Mouse (Mus musculus): Measurements from ENCODE around the gene Slc17a7. TPM values are rescaled to one million over a fixed set of nuclear protein-coding genes. Genes with fewer than 3 reads are reported as not detected.

Slc17a7 gene
- polyA plus RNA-seq, 1 experiment: 0.58 TPM

- H3K27ac ChIP-seq (ENCODE audit: insufficient read depth, low read length): no peak overlapping the region
- TF ChIP-seq CTCF (IDR thresholded peaks at IDR 0.05; ENCODE audit: borderline replicate concordance, insufficient read depth, low read length) (no peak), POLR2A (IDR thresholded peaks at IDR 0.05; ENCODE audit: low read depth, low read length) (no peak)
- no peak overlapping the region for H3K4me3 ChIP-seq (ENCODE audit: insufficient read depth, low read length)
- H3K4me1 ChIP-seq (ENCODE audit: control insufficient read depth, insufficient read depth, low read length): no peaks in the 10 kb centered on the region
These were observed 23.6 kb upstream of the Slc17a7 start for GRCm38 (mm10) chr7:45139904-45140723.

DNA sequence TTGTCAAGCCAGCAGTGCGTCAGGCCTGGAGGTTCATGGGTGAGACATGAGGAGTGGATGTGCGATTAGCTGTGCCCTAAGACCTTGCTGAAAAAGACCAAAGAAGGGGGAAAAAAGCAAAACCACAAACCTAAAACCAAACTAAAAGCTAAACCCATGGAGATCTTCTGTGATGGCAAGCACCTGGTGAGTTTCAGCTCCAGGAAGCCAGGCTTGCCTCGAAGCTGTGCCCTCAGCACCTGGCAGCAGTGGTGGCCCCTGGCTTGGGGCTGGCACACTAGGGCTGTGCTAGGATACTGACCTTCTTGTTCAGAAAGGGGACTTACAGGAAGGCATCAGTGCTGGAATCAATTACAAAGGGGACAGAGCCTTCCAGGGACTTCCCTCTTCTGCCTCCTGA lies 22.4 kb upstream of the Slc17a7 start:
- Histone ChIP-seq H3K4me1 (ENCODE audit: control insufficient read depth, insufficient read depth, low read length) (no peaks in the 10 kb centered on the region), H3K27ac (ENCODE audit: insufficient read depth, low read length) (no peak overlapping the region), H3K4me3 (ENCODE audit: insufficient read depth, low read length) (no peak overlapping the region)
- no peak for TF ChIP-seq POLR2A (IDR thresholded peaks at IDR 0.05; ENCODE audit: low read depth, low read length)
- no peak for TF ChIP-seq CTCF (IDR thresholded peaks at IDR 0.05; ENCODE audit: borderline replicate concordance, insufficient read depth, low read length)

DNA sequence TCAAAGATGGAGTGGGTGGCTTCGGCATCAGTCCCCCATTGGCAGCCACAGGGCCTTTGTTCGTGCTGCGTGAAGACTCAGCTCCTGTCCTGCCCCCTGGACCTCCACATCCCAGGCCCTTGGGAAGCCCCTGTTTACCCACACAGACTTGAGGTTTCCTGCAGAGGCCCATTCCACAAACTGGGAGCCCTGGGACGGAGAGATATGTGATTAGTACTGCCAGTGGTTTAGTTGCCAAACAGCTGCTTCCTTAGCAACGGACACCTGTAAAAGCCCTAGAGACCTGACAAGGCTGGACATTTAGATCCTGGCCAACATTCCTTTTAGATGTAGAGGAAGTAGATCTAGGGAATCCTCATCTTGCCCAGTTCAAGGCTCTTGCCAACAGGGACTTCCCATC lies 21.8 kb upstream of the Slc17a7 start:
- Histone ChIP-seq H3K4me1 (ENCODE audit: control insufficient read depth, insufficient read depth, low read length) (no peaks in the 10 kb centered on the region), H3K4me3 (ENCODE audit: insufficient read depth, low read length) (no peak overlapping the region), H3K27ac (ENCODE audit: insufficient read depth, low read length) (no peak overlapping the region)
- no peak for TF ChIP-seq POLR2A (IDR thresholded peaks at IDR 0.05; ENCODE audit: low read depth, low read length)
- no peak for TF ChIP-seq CTCF (IDR thresholded peaks at IDR 0.05; ENCODE audit: borderline replicate concordance, insufficient read depth, low read length)

GRCm38 (mm10) chr7:45144368-45145174 lies 19.2 kb upstream of the Slc17a7 start:
- no peak for TF ChIP-seq CTCF (IDR thresholded peaks at IDR 0.05; ENCODE audit: borderline replicate concordance, insufficient read depth, low read length)
- no peak for TF ChIP-seq POLR2A (IDR thresholded peaks at IDR 0.05; ENCODE audit: low read depth, low read length)
- no peaks in the 10 kb centered on the region for H3K4me1 ChIP-seq (ENCODE audit: control insufficient read depth, insufficient read depth, low read length)
- H3K4me3 ChIP-seq (ENCODE audit: insufficient read depth, low read length): no peak overlapping the region
- H3K27ac ChIP-seq (ENCODE audit: insufficient read depth, low read length): no peak overlapping the region

- TF ChIP-seq CTCF (IDR thresholded peaks at IDR 0.05; ENCODE audit: borderline replicate concordance, insufficient read depth, low read length) (no peak), POLR2A (IDR thresholded peaks at IDR 0.05; ENCODE audit: low read depth, low read length) (no peak)
- Histone ChIP-seq H3K4me3 (ENCODE audit: insufficient read depth, low read length) (no peak overlapping the region), H3K4me1 (ENCODE audit: control insufficient read depth, insufficient read depth, low read length) (no peaks in the 10 kb centered on the region), H3K27ac (ENCODE audit: insufficient read depth, low read length) (no peak overlapping the region)
These were observed 18.3 kb upstream of the Slc17a7 start for GRCm38 (mm10) chr7:45145460-45145859.

DNA sequence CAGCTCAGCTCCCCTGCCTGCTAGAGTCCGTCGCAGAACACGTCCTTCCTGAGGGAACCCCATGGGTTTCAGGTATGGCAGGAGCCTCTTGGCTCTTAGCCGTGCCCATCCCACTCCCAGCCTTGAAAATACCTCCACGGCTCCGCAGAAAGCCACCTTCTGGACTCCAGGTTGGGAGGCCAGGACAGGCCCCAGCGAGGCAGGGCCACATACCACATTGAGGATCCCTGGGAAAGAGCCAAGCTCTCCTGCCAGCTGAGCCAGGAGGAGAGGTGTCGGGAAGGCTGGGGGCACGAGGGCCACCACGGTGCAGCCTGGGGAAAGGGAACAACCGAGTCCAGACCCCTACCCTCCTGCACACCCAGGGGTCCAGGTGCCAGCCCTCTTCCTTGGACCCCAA lies 16.5 kb upstream of the Slc17a7 start:
- Histone ChIP-seq H3K4me3 (ENCODE audit: insufficient read depth, low read length) (no peak overlapping the region), H3K4me1 (ENCODE audit: control insufficient read depth, insufficient read depth, low read length) (no peaks in the 10 kb centered on the region), H3K27ac (ENCODE audit: insufficient read depth, low read length) (no peak overlapping the region)
- no peak for TF ChIP-seq CTCF (IDR thresholded peaks at IDR 0.05; ENCODE audit: borderline replicate concordance, insufficient read depth, low read length)
- TF ChIP-seq POLR2A (IDR thresholded peaks at IDR 0.05; ENCODE audit: low read depth, low read length): no peak

- H3K4me3 ChIP-seq (ENCODE audit: insufficient read depth, low read length): no peak overlapping the region
- no peak for TF ChIP-seq POLR2A (IDR thresholded peaks at IDR 0.05; ENCODE audit: low read depth, low read length)
- TF ChIP-seq CTCF (IDR thresholded peaks at IDR 0.05; ENCODE audit: borderline replicate concordance, insufficient read depth, low read length): no peak
- H3K27ac ChIP-seq (ENCODE audit: insufficient read depth, low read length): no peak overlapping the region
- H3K4me1 ChIP-seq (ENCODE audit: control insufficient read depth, insufficient read depth, low read length): no peaks in the 10 kb centered on the region
These were observed 15.8 kb upstream of the Slc17a7 start for GRCm38 (mm10) chr7:45147899-45148298.

GRCm38 (mm10) chr7:45148534-45149098 lies 15.1 kb upstream of the Slc17a7 start:
- Histone ChIP-seq H3K27ac (ENCODE audit: insufficient read depth, low read length) (no peak overlapping the region), H3K4me1 (ENCODE audit: control insufficient read depth, insufficient read depth, low read length) (no peaks in the 10 kb centered on the region), H3K4me3 (ENCODE audit: insufficient read depth, low read length) (no peak overlapping the region)
- TF ChIP-seq CTCF (IDR thresholded peaks at IDR 0.05; ENCODE audit: borderline replicate concordance, insufficient read depth, low read length) (no peak), POLR2A (IDR thresholded peaks at IDR 0.05; ENCODE audit: low read depth, low read length) (no peak)

GRCm38 (mm10) chr7:45149545-45149944 lies 14.2 kb upstream of the Slc17a7 start:
- no peaks in the 10 kb centered on the region for H3K4me1 ChIP-seq (ENCODE audit: control insufficient read depth, insufficient read depth, low read length)
- TF ChIP-seq CTCF (IDR thresholded peaks at IDR 0.05; ENCODE audit: borderline replicate concordance, insufficient read depth, low read length) (no peak), POLR2A (IDR thresholded peaks at IDR 0.05; ENCODE audit: low read depth, low read length) (no peak)
- no peak overlapping the region for H3K27ac ChIP-seq (ENCODE audit: insufficient read depth, low read length)
- no peak overlapping the region for H3K4me3 ChIP-seq (ENCODE audit: insufficient read depth, low read length)
